Mouse (Mus musculus) yolk sac, embryonic 10.5 days (tissue): ENCODE data around the gene Pla2g4a.
"Not testable (repeated sequence)": the region's sequence is repeated elsewhere in the genome, so short reads cannot be mapped to it uniquely, and the experiment has no call there.

Experiments
- DNase-seq: peaks from one replicate; pipeline ENCODE4 v3.0.0-alpha.2; 2017; ENCODE audit warnings: low spot score

Gene Pla2g4a

GRCm38 (mm10) chr1:149937825-149938224 is 23.3 kb downstream of the Pla2g4a start:
- DNase-seq, result no peak

GRCm38 (mm10) chr1:149929140-149929539 is 31.9 kb downstream of the Pla2g4a start:
- no peak for DNase-seq

GRCm38 (mm10) chr1:149923737-149924136 is 37.4 kb downstream of the Pla2g4a start:
- not testable (repeated sequence) for DNase-seq

GRCm38 (mm10) chr1:149922219-149922618 is 38.9 kb downstream of the Pla2g4a start:
- no peak for DNase-seq

- DNase-seq, result no peak
Measured at GRCm38 (mm10) chr1:149921325-149921724, 39.8 kb downstream of the Pla2g4a start.

- no peak for DNase-seq
Measured at GRCm38 (mm10) chr1:149919301-149919700, 41.8 kb downstream of the Pla2g4a start.

GRCm38 (mm10) chr1:149912984-149913383 is 48.1 kb downstream of the Pla2g4a start:
- no peak for DNase-seq

- DNase-seq, result no peak
Measured at GRCm38 (mm10) chr1:149911050-149911449, 50.0 kb downstream of the Pla2g4a start.

- no peak for DNase-seq
Measured at GRCm38 (mm10) chr1:149898001-149898625, 63.0 kb downstream of the Pla2g4a start.

GRCm38 (mm10) chr1:149896590-149896989 is 64.5 kb downstream of the Pla2g4a start:
- DNase-seq, result no peak

GRCm38 (mm10) chr1:149894940-149895339 is 66.2 kb downstream of the Pla2g4a start:
- DNase-seq, result no peak

GRCm38 (mm10) chr1:149893903-149894302 is 67.2 kb downstream of the Pla2g4a start:
- no peak for DNase-seq

- no peak for DNase-seq
Measured at GRCm38 (mm10) chr1:149891057-149891456, 70.0 kb downstream of the Pla2g4a start.

GRCm38 (mm10) chr1:149882419-149883025 is 78.6 kb downstream of the Pla2g4a start:
- DNase-seq, result no peak

GRCm38 (mm10) chr1:149878175-149878574 is 82.9 kb downstream of the Pla2g4a start:
- DNase-seq, result no peak

GRCm38 (mm10) chr1:149876502-149876901 is 84.6 kb downstream of the Pla2g4a start:
- DNase-seq, result no peak

GRCm38 (mm10) chr1:149871625-149872024 is 89.5 kb downstream of the Pla2g4a start:
- no peak for DNase-seq

GRCm38 (mm10) chr1:149867323-149867722 is 93.8 kb downstream of the Pla2g4a start:
- no peak for DNase-seq

- no peak for DNase-seq
Measured at GRCm38 (mm10) chr1:149866202-149866601, 94.9 kb downstream of the Pla2g4a start.

- no peak for DNase-seq
Measured at GRCm38 (mm10) chr1:149862801-149863200, 98.3 kb downstream of the Pla2g4a start.

GRCm38 (mm10) chr1:149862181-149862580 is 98.9 kb downstream of the Pla2g4a start:
- DNase-seq, result no peak

GRCm38 (mm10) chr1:149861543-149861942 is 99.5 kb downstream of the Pla2g4a start:
- no peak for DNase-seq

- no peak for DNase-seq
Measured at GRCm38 (mm10) chr1:149858734-149859133, 102.4 kb downstream of the Pla2g4a start.

- DNase-seq, result peak; percentile 14
Measured at GRCm38 (mm10) chr1:149856720-149857119, 104.4 kb downstream of the Pla2g4a start.
